Mouse (Mus musculus) G1E (cell line): Measurements from ENCODE around the gene Dnajc14.

ENCODE experiments used
- CTCF ChIP-seq: IDR thresholded peaks from 2 replicates; pipeline ENCODE4 v1.5.1; 2012; ENCODE audit warnings: low read depth, low read length, inconsistent platforms, mixed read lengths
- GATA1 ChIP-seq: IDR thresholded peaks from 2 replicates; pipeline ENCODE4 v1.6.1; 2012; ENCODE audit warnings: borderline replicate concordance, low read length, inconsistent platforms, mixed read lengths
- POLR2AphosphoS5 ChIP-seq: IDR thresholded peaks from 2 replicates; pipeline ENCODE4 v1.6.1; 2012; ENCODE audit warnings: low read depth, low read length, inconsistent platforms; ENCODE audit not compliant: insufficient replicate concordance
- TAL1 ChIP-seq: conservative IDR thresholded peaks from 2 replicates; pipeline ENCODE4 v1.6.1; 2012; ENCODE audit warnings: low read depth, low read length, inconsistent platforms, mixed read lengths

GRCm38 (mm10) chr10:128798676-128799075 is 5.2 kb upstream of the Dnajc14 start:
- no peak for TF ChIP-seq CTCF
- no peak for TF ChIP-seq POLR2AphosphoS5
- no peak for TF ChIP-seq TAL1
- TF ChIP-seq GATA1: no peak
